Mouse (Mus musculus) urinary bladder, postnatal 0 days (tissue): ENCODE results near the gene Wdr34. TPM values are rescaled to one million over a fixed set of nuclear protein-coding genes. Genes with fewer than 3 reads are reported as not detected.

Experiments
- microRNA-seq: library from miRNA; unstranded; fragments of <30 nt; microRNA quantifications from one replicate; pipeline ENCODE4, GENCODE M21; 2016
- polyA plus RNA-seq: library from polyadenylated mRNA; unstranded; fragments of >200 nt; fragmentation: Nextera tagmentation; extraction: Ambion mirVana; gene quantifications from 2 replicates; pipeline ENCODE4 v1.2.1, GENCODE M21; 2015

Gene Wdr34
- polyA plus RNA-seq = 13.7 and 13.8 TPM in 2 replicates

DNA sequence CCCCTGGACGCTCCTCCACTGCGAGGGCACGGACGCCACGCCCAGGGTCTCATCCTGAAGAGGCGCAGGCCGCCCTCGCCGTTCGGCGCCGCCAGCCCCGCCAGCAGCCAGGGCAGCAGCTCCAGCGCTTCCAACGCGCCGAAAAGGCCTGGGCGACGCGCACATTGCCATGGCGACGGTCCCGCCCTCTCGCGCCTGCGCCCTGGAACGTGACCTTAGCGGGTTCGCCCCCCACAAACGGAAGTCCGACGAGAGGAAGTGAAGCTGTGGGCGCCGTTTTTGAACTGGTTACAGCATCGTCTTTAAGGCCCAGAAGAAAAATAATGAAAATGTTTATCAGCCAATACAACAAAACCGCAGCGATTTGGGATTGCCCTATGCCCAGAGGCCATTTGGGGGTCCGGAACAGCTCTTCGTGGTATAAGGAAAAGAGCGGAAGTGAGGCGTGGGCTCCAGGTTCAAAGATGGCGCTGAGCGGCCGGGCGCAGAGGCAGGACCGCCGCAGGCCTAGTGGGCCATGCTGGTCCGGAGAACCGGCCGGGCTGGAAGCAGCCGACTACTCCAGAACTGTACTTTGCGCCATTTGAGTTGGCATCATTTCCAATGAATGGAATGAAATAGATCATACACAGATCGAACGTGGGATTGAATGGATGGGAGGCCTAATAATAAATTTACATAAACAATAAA, at the start of gene Wdr34:
TSS of gene Wdr34 (minus strand) at position 183 of the 690 bp plus-strand sequence.

DNA sequence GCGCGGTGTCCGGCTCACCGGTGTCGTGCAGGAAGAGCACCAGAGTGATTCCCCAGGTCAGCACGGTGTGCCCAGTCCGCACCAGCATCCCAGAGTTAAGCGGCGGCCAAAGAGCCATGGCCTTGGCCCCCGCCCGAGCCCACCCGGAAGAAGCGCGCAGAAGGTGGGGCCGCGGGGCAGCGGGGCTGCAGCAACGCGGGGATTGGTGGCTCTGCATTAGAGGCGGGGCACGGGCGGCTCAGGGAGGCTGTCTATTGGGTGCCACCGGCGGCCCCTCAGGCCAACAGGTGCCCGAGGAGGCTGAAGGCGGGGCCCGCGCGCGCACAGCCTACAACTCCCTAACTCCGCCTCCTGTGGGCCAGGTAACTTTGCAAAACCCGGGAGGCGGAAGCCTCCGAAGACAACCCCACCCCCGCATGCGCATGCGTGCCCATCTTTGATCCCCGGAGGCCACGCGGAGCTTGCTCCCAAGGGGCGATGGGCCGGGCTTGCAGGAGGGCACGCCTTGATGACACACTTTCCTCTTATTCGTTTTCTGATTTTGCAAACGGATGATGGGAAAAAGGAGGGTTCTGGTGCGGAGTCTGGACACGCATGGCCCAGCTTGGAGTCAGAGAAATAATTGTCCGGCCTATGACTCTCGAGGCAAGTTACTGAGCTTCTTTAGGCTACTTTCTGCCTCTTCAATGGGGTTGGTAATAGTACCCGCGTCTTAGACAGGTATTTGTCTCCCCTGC, 45.0 kb upstream of the Wdr34 start, which contains the start of gene Zdhhc12:
TSS of gene Zdhhc12 (minus strand) at position 178 of the 737 bp plus-strand sequence.

DNA sequence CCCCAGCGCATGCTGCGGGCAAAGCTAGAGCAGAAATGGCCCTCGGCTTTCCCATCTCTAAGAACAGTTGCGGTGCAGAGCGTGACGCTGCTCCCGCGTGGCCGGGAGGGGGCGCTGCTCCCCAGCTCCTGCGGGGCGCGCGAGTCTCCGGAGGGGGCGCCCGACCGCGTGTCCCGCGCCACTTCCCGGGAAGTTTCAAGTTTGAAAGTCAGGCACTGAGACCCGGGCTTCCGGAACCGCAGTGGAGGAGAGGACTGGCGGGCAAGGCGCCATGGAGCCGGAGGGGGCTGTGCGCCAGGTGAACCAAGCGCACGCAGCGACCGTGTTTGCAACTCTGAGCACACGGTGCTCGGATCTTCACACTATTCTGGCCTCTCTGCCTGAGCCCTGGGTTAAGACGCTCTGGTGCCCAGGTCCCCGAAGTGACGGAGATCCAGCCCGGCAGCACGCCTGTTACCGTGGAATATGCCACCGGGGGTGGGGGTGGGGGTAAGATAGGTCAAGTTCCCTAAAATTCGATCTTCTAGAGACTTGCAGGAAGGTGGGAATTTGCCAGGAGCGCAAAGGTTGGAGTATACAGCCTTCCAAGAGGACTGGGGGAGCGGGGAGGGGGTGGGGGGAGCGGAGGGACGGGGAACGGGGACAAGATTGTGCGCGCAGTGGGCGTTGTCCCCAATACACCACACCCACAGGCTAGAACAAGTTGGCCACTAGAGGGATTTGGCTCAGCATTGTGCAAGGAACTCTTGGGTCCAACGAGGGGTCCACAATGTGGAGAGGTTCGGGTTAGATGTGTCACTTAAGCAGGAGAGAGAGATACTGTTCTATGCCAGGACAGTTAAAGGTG, 29.0 kb upstream of the Wdr34 start, which contains the start of gene Pkn3:
TSS of gene Pkn3 (plus strand) at position 183 of the 847 bp plus-strand sequence.

DNA sequence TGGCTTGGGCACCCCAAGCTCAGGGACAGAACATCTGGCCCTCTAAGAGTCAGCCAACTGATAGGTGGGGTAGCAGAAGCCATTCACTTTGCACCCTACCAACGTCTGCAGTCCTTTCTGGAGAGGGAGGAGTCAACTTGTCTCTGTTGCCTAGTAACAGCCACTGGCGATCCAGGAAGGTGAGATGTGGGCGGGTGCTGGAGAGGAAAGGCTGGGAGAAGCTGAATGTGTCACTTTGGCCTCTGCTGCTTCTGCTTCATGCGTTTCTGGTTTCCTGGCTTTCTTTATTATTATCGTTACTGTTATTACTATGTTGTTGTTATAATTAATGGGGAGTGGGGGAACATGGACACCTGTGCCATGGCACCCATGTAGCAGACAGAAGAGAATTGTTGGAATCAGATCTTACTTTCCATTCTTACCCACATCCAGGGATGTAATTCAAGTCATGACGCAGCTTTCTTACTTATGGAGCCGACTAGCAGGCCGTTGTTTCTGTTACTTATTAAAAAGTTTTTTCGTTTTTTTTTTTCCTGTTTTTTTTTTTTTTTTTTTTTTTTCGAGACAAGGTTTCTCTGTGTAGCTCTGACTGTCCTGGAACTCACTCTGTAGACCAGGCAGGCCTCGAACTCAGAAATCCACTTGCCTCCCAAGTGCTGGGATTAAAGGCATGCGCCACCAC, 8.7 kb upstream of the Wdr34 start, which contains the start of gene Set:
TSS of gene Set (plus strand) at position 156 of the 682 bp plus-strand sequence.

Small RNA genes within 50 kb of the gene (microRNA-seq; reads per million reads assigned to microRNA genes)
- gene Mir6997 = not detected

Other genes starting within 250 kb of the Wdr34 start
- gene Slc27a4, start 246.2 kb downstream of the Wdr34 start, polyA plus RNA-seq = 19.6 and 20.0 TPM in 2 replicates
- gene Urm1, start 228.8 kb downstream of the Wdr34 start, polyA plus RNA-seq = 16.7 and 17.5 TPM in 2 replicates
- 55.6 and 68.8 TPM in 2 replicates for gene Cercam, start 179.7 kb downstream of the Wdr34 start, polyA plus RNA-seq
- gene Odf2, start 159.7 kb downstream of the Wdr34 start, polyA plus RNA-seq = 24.4 and 29.1 TPM in 2 replicates
- 25.6 and 26.7 TPM in 2 replicates for gene Gle1, start 113.5 kb downstream of the Wdr34 start, polyA plus RNA-seq
- gene Sptan1, start 83.3 kb downstream of the Wdr34 start, polyA plus RNA-seq = 71.0 and 86.1 TPM in 2 replicates
- 179 and 195 TPM in 2 replicates for gene Set, start 8.5 kb upstream of the Wdr34 start, polyA plus RNA-seq
- gene Pkn3, start 28.8 kb upstream of the Wdr34 start, polyA plus RNA-seq = 3.1 TPM in 2 replicates
- gene Zdhhc12, start 44.8 kb upstream of the Wdr34 start, polyA plus RNA-seq = 24.9 and 27.9 TPM in 2 replicates
- 3.5 and 4.2 TPM in 2 replicates for gene Zer1, start 75.7 kb upstream of the Wdr34 start, polyA plus RNA-seq
- 2.2 and 4.1 TPM in 2 replicates for gene Tbc1d13, start 84.9 kb upstream of the Wdr34 start, polyA plus RNA-seq
- 22.8 TPM in 2 replicates for gene Endog, start 122.6 kb upstream of the Wdr34 start, polyA plus RNA-seq
- 25.1 and 25.8 TPM in 2 replicates for gene Spout1, start 129.6 kb upstream of the Wdr34 start, polyA plus RNA-seq
- 11.6 and 13.6 TPM in 2 replicates for gene Kyat1, start 157.0 kb upstream of the Wdr34 start, polyA plus RNA-seq
- gene Lrrc8a, start 188.8 kb upstream of the Wdr34 start, polyA plus RNA-seq = 27.9 and 29.2 TPM in 2 replicates
- gene Gm28035, start 191.7 kb upstream of the Wdr34 start, polyA plus RNA-seq = 0.06 and 0.07 TPM in 2 replicates
- gene Phyhd1, start 217.3 kb upstream of the Wdr34 start, polyA plus RNA-seq = 7.8 and 8.7 TPM in 2 replicates
- gene Gm28038, start 232.2 kb upstream of the Wdr34 start, polyA plus RNA-seq = not detected in 2 replicates
- gene Dolk, start 237.5 kb upstream of the Wdr34 start, polyA plus RNA-seq = 22.8 and 24.4 TPM in 2 replicates
- gene Nup188, start 237.5 kb upstream of the Wdr34 start, polyA plus RNA-seq = 12.3 TPM in 2 replicates